Mouse (Mus musculus): ENCODE data around the gene Schip1.

DNA sequence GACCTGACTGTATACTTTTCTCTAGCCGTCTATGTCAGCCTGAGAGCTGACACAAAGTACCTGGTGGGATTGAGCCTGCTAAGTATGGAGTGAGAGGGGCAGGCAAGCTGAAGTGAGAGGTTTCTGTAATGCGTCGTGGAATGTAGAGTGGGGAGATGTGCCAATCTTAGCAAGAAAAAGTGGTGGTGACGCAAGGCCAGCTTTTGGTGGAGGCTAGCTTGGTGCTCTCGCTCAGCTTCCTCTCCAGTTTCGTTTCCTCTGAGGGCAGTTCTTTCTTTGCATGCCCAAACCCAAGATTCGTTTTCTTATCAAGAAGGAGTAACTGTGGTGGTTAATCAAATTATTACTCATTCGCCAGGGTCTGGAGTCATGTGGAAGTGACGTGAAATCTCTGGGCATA, 492.3 kb downstream of the Schip1 start:
- TF ChIP-seq POLR2A (IDR thresholded peaks at IDR 0.05; ENCODE audit: low read depth, low read length): no peak
- no peak for TF ChIP-seq CTCF (conservative IDR thresholded peaks at IDR 0.05; ENCODE audit: insufficient read depth, insufficient read length, low read depth, low read length)

All from kidney, adult 2 months (tissue).